Mouse (Mus musculus): ENCODE results near the gene 1700013F07Rik. TPM values are rescaled to one million over a fixed set of nuclear protein-coding genes. Genes with fewer than 3 reads are reported as not detected.
"Not testable (repeated sequence)": the region's sequence is repeated elsewhere in the genome, so short reads cannot be mapped to it uniquely, and the experiment has no call there.

Gene 1700013F07Rik
- 0.42 and 0.65 TPM in 2 replicates for polyA plus RNA-seq (2014; fragmentation: Nextera tagmentation; extraction: Ambion mirVana)

DNA sequence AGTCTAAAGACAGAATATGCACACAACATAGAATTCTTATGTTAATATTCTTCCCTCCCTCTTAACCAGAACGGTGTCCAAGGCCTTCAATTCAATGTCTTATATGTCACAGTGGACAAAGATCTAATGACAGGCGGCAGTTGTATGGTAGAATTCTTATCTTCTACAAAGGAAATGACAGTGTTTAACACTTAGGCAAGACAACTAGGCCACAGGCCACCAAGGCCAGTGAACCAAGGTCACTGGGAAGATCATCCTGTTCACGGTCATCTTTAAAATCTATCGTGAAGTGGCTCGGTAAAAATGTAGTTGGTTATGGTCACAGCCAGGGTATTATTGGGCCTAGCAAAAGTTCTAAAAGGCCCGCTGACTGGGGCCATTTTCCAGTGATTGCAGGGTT, at the start of gene 1700013F07Rik:
TSS of gene 1700013F07Rik (plus strand) at position 200 of the 400 bp plus-strand sequence.
- no peak within 1 kb of the TSS for H3K9ac ChIP-seq (replicated peaks; ENCODE audit: low read depth, low read length)
- peaks cover 5% of the 10 kb centered on the region; the same call in 1 of the 2 replicates for H3K27me3 ChIP-seq (ENCODE audit: control insufficient read depth, insufficient read depth, low read length)
- peak within 1 kb of the TSS; percentile 35; the same call in 1 of the 2 replicates for H3K27ac ChIP-seq (ENCODE audit: low read length)
- H3K4me2 ChIP-seq (replicated peaks; ENCODE audit: low read depth, low read length), result no peak within 1 kb of the TSS
- H3K4me3 ChIP-seq (ENCODE audit: low read depth, low read length), result no peak within 1 kb of the TSS
- 85% methylated on average over 6 of the region's 6 CpGs for WGBS
- H3K4me1 ChIP-seq (ENCODE audit: control insufficient read depth, insufficient read depth, low read length), result peaks cover 5% of the 10 kb centered on the region; the same call in 1 of the 2 replicates
- ATAC-seq (ENCODE audit: insufficient number of reproducible peaks, insufficient read depth, low FRiP score, low read depth), result no peak
- no peaks in the 10 kb centered on the region for H3K36me3 ChIP-seq (ENCODE audit: control insufficient read depth, insufficient read depth, low read length)
- no peaks in the 10 kb centered on the region for H3K9me3 ChIP-seq (ENCODE audit: control insufficient read depth, low read depth, low read length)

DNA sequence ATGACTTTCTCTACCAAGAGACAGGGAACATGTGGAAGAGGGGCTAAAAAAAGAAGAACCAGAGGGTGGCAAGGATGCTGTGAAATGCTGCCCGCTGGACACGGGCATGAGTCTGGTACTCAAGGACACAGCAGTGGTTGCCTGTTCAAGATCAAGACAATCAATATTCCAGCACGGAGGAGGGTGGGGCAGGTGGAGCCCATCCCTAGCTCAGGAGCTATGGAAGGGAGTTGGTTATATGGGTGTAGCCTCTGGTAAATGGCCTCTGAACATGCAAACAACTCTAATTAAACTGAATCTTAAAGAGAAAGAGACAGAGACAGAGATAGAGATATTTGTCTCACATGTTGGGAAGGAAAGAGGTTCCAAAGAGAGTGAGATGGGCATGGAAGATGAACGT, 49.2 kb upstream of the 1700013F07Rik start:
- Histone ChIP-seq H3K9ac (replicated peaks; ENCODE audit: low read depth, low read length) (no peak overlapping the region), H3K27ac (ENCODE audit: low read length) (no peak overlapping the region), H3K4me1 (ENCODE audit: control insufficient read depth, insufficient read depth, low read length) (no peaks in the 10 kb centered on the region), H3K9me3 (ENCODE audit: control insufficient read depth, low read depth, low read length) (0 out of 2 replicates have a peak, but pooled peaks cover 3% of the 10 kb centered on the region), H3K4me2 (replicated peaks; ENCODE audit: low read depth, low read length) (no peak overlapping the region), H3K27me3 (ENCODE audit: control insufficient read depth, insufficient read depth, low read length) (no peaks in the 10 kb centered on the region), H3K4me3 (ENCODE audit: low read depth, low read length) (no peak overlapping the region), H3K36me3 (ENCODE audit: control insufficient read depth, insufficient read depth, low read length) (no peaks in the 10 kb centered on the region)
- no peak for ATAC-seq (ENCODE audit: insufficient number of reproducible peaks, insufficient read depth, low FRiP score, low read depth)
- WGBS, result 68% methylated on average over 4 of the region's 4 CpGs

DNA sequence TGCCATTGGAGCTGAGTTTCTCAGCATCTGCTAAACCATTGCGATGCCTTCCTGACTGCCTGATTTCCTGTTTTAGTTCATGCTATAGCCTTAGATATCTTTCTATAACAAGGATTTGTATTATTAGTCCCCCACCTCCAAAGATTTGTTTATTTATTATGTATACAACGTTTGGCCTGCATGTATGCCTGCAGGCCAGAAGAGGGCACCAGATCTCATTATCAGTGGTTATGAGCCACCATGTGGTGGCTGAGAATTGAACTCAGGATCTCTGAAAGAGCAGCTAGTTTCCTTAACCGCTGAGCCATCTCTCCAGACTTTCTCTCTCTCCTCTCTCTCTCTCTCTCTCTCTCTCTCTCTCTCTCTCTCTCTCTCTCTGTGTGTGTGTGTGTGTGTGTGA, 44.0 kb upstream of the 1700013F07Rik start:
- Histone ChIP-seq H3K27ac (ENCODE audit: low read length) (no peak overlapping the region), H3K4me3 (ENCODE audit: low read depth, low read length) (no peak overlapping the region), H3K9me3 (ENCODE audit: control insufficient read depth, low read depth, low read length) (no peaks in the 10 kb centered on the region), H3K36me3 (ENCODE audit: control insufficient read depth, insufficient read depth, low read length) (no peaks in the 10 kb centered on the region), H3K9ac (replicated peaks; ENCODE audit: low read depth, low read length) (no peak overlapping the region), H3K4me2 (replicated peaks; ENCODE audit: low read depth, low read length) (no peak overlapping the region), H3K4me1 (ENCODE audit: control insufficient read depth, insufficient read depth, low read length) (no peaks in the 10 kb centered on the region), H3K27me3 (ENCODE audit: control insufficient read depth, insufficient read depth, low read length) (no peaks in the 10 kb centered on the region)
- no peak for ATAC-seq (ENCODE audit: insufficient number of reproducible peaks, insufficient read depth, low FRiP score, low read depth)
- WGBS, result 44% methylated on average over 3 of the region's 3 CpGs

DNA sequence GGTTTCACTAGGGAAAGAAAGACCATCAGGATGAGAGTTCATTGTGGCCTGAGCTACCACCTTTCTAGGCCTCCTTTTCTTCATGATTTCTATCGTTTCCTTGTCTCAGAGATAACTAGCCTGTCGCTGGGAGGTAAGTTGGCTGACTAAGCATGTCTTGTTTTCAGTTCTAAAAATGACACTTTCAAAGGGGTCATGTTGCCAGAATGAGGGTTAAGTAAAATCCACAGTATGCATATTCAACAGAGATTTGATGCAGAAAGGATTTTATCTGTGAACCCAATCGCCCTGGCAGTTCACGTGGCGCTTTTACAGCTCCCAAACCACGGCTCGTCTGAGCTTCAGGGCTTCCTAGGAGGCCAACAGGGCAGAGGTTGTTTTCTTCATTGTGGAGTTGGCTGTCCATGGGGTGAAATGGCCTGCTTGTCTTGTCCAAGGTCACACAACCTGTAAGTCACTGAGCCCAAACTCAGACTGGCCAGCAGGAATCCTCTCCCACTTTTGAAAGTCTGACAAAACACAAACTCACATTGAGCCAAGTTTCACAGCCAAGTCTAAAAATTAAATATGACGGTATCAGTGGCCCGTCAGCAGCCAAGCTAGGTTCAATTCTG, 39.0 kb upstream of the 1700013F07Rik start:
- no peak for ATAC-seq (ENCODE audit: insufficient number of reproducible peaks, insufficient read depth, low FRiP score, low read depth)
- no peak overlapping the region for H3K4me2 ChIP-seq (replicated peaks; ENCODE audit: low read depth, low read length)
- H3K4me1 ChIP-seq (ENCODE audit: control insufficient read depth, insufficient read depth, low read length), result no peaks in the 10 kb centered on the region
- H3K9me3 ChIP-seq (ENCODE audit: control insufficient read depth, low read depth, low read length), result no peaks in the 10 kb centered on the region
- H3K36me3 ChIP-seq (ENCODE audit: control insufficient read depth, insufficient read depth, low read length), result no peaks in the 10 kb centered on the region
- no peak overlapping the region for H3K27ac ChIP-seq (ENCODE audit: low read length)
- H3K27me3 ChIP-seq (ENCODE audit: control insufficient read depth, insufficient read depth, low read length), result no peaks in the 10 kb centered on the region
- no peak overlapping the region for H3K9ac ChIP-seq (replicated peaks; ENCODE audit: low read depth, low read length)
- WGBS, result 82% methylated on average over 9 of the region's 9 CpGs
- H3K4me3 ChIP-seq (ENCODE audit: low read depth, low read length), result no peak overlapping the region

DNA sequence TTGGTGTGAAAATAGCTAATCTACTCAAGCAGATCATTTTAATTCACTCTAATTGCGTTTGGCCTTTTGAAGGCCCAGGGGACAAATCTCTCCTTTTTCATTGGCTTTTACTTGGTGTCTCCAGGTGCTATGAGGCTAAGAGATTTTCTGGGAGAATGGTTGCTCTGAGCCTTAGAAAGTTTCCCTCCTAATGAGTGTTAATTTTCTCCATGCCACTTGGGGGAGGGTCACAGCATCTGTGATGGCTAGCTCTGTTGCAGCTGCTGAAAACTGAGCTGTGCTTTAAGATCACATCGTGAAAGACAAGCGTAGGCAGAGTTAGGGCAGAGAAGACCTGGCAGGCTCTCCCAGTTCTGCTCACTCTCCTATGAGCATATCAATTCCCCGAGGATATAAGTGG, 38.5 kb upstream of the 1700013F07Rik start:
- no peak overlapping the region for H3K4me2 ChIP-seq (replicated peaks; ENCODE audit: low read depth, low read length)
- H3K27ac ChIP-seq (ENCODE audit: low read length), result no peak overlapping the region
- WGBS, result 50% methylated on average over 4 of the region's 4 CpGs
- no peaks in the 10 kb centered on the region for H3K27me3 ChIP-seq (ENCODE audit: control insufficient read depth, insufficient read depth, low read length)
- H3K4me1 ChIP-seq (ENCODE audit: control insufficient read depth, insufficient read depth, low read length), result no peaks in the 10 kb centered on the region
- H3K4me3 ChIP-seq (ENCODE audit: low read depth, low read length), result no peak overlapping the region
- H3K9ac ChIP-seq (replicated peaks; ENCODE audit: low read depth, low read length), result no peak overlapping the region
- no peaks in the 10 kb centered on the region for H3K9me3 ChIP-seq (ENCODE audit: control insufficient read depth, low read depth, low read length)
- no peak for ATAC-seq (ENCODE audit: insufficient number of reproducible peaks, insufficient read depth, low FRiP score, low read depth)
- no peaks in the 10 kb centered on the region for H3K36me3 ChIP-seq (ENCODE audit: control insufficient read depth, insufficient read depth, low read length)

DNA sequence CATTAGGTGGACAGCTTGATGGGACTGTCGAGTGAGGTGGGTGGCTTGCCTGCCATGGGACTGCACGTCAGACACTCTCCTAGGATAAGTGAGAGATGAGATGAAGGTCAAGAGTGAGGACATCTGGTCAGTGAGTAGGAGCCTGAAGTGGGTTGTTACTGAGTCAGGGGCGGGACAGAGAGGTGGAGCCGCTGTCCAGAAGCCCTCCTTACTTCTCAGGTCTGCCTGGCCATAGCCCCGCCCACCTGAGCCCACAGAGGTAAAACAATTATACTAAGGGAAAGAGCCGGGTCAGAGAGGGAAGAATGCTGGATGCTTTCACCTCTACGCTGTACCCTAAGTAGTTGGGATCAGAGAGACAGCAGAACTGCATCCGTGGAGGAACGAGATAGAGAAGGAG, 36.3 kb upstream of the 1700013F07Rik start:
- Histone ChIP-seq H3K9me3 (ENCODE audit: control insufficient read depth, low read depth, low read length) (no peaks in the 10 kb centered on the region), H3K4me2 (replicated peaks; ENCODE audit: low read depth, low read length) (no peak overlapping the region), H3K9ac (replicated peaks; ENCODE audit: low read depth, low read length) (no peak overlapping the region), H3K4me1 (ENCODE audit: control insufficient read depth, insufficient read depth, low read length) (no peaks in the 10 kb centered on the region), H3K36me3 (ENCODE audit: control insufficient read depth, insufficient read depth, low read length) (no peaks in the 10 kb centered on the region), H3K27me3 (ENCODE audit: control insufficient read depth, insufficient read depth, low read length) (no peaks in the 10 kb centered on the region), H3K27ac (ENCODE audit: low read length) (no peak overlapping the region), H3K4me3 (ENCODE audit: low read depth, low read length) (no peak overlapping the region)
- peak; percentile 46; the same call in 1 of the 2 replicates for ATAC-seq (ENCODE audit: insufficient number of reproducible peaks, insufficient read depth, low FRiP score, low read depth)
- WGBS, result 35% methylated on average over 9 of the region's 9 CpGs

DNA sequence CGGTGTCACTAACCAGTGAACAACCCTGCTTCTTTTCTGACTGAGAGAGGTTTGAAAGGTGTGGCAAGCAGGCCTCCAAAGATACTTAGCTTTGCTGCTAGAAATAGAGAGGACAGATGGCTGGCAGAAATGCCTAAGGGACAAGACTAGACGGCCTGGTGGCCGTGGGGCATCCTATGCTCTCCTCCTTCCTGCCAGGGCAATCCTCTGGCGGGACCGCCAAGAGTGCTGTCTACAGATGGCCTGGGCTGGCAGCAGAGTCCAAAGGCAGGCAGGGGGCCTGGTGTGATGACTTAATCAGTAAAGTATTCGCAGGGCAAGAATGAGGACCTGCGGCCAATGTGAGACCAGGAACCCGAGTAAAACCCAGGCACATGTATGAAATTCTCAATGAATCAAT, 34.1 kb upstream of the 1700013F07Rik start:
- H3K36me3 ChIP-seq (ENCODE audit: control insufficient read depth, insufficient read depth, low read length), result no peaks in the 10 kb centered on the region
- H3K9me3 ChIP-seq (ENCODE audit: control insufficient read depth, low read depth, low read length), result no peaks in the 10 kb centered on the region
- no peak overlapping the region for H3K4me3 ChIP-seq (ENCODE audit: low read depth, low read length)
- no peak overlapping the region for H3K27ac ChIP-seq (ENCODE audit: low read length)
- no peak for ATAC-seq (ENCODE audit: insufficient number of reproducible peaks, insufficient read depth, low FRiP score, low read depth)
- WGBS, result 79% methylated on average over 8 of the region's 8 CpGs
- no peak overlapping the region for H3K4me2 ChIP-seq (replicated peaks; ENCODE audit: low read depth, low read length)
- H3K27me3 ChIP-seq (ENCODE audit: control insufficient read depth, insufficient read depth, low read length), result no peaks in the 10 kb centered on the region
- no peaks in the 10 kb centered on the region for H3K4me1 ChIP-seq (ENCODE audit: control insufficient read depth, insufficient read depth, low read length)
- H3K9ac ChIP-seq (replicated peaks; ENCODE audit: low read depth, low read length), result no peak overlapping the region

DNA sequence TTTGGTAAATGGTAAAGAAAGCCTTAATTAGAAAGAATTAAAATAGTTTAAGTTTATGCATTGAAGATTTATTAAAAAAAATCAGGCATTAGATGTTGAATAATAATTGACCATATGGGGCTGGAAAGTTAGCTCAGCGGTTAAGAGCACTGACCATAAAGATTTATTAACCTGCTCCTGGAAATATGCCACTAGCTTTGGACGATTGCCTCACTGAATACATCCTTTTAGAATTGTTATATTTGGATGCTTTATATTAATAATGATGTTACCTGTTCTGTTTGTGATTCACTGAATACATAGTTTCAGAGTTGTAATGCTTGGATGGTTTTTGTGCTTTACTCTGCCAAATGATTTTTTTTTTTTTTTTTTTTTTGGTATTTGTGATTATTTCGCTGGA, 32.5 kb upstream of the 1700013F07Rik start:
- not testable (repeated sequence) for ATAC-seq (ENCODE audit: insufficient number of reproducible peaks, insufficient read depth, low FRiP score, low read depth); H3K4me1 ChIP-seq (ENCODE audit: control insufficient read depth, insufficient read depth, low read length); H3K4me3 ChIP-seq (ENCODE audit: low read depth, low read length); H3K4me2 ChIP-seq (replicated peaks; ENCODE audit: low read depth, low read length); H3K36me3 ChIP-seq (ENCODE audit: control insufficient read depth, insufficient read depth, low read length); H3K9me3 ChIP-seq (ENCODE audit: control insufficient read depth, low read depth, low read length); H3K27me3 ChIP-seq (ENCODE audit: control insufficient read depth, insufficient read depth, low read length); H3K27ac ChIP-seq (ENCODE audit: low read length); H3K9ac ChIP-seq (replicated peaks; ENCODE audit: low read depth, low read length)
- 63% methylated on average over 3 of the region's 3 CpGs for WGBS

DNA sequence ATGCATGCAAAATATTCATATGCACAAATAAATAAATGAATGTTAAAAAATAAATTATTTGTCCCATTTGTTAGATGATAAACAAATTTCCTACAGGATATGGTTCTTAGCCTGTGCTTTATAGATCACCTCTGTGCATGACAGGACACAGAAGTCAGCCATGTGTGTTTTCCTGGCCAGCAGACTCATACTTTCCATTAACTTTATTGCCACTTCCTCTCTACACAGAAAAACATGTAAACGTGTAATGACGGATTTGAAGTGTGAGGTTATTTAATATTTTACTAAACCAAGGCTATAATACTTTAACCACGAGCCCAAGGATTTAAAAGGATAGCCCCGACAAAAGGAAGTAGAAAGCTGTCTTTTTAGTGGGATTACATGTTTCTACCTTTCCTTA, 30.0 kb upstream of the 1700013F07Rik start:
- 59% methylated on average over 4 of the region's 4 CpGs for WGBS
- Histone ChIP-seq H3K9me3 (ENCODE audit: control insufficient read depth, low read depth, low read length) (no peaks in the 10 kb centered on the region), H3K9ac (replicated peaks; ENCODE audit: low read depth, low read length) (no peak overlapping the region), H3K36me3 (ENCODE audit: control insufficient read depth, insufficient read depth, low read length) (no peaks in the 10 kb centered on the region), H3K4me2 (replicated peaks; ENCODE audit: low read depth, low read length) (no peak overlapping the region), H3K27me3 (ENCODE audit: control insufficient read depth, insufficient read depth, low read length) (no peaks in the 10 kb centered on the region), H3K27ac (ENCODE audit: low read length) (no peak overlapping the region), H3K4me1 (ENCODE audit: control insufficient read depth, insufficient read depth, low read length) (no peaks in the 10 kb centered on the region), H3K4me3 (ENCODE audit: low read depth, low read length) (no peak overlapping the region)
- ATAC-seq (ENCODE audit: insufficient number of reproducible peaks, insufficient read depth, low FRiP score, low read depth), result no peak

All from stomach, embryonic 14.5 days (tissue).